Mouse (Mus musculus): ENCODE measurements around the gene Aco2. TPM values are rescaled to one million over a fixed set of nuclear protein-coding genes. Genes with fewer than 3 reads are reported as not detected.

Gene Aco2
- total and polyA plus RNA-seq, 2 experiments from 2014 or later, result 298 to 536 TPM

DNA sequence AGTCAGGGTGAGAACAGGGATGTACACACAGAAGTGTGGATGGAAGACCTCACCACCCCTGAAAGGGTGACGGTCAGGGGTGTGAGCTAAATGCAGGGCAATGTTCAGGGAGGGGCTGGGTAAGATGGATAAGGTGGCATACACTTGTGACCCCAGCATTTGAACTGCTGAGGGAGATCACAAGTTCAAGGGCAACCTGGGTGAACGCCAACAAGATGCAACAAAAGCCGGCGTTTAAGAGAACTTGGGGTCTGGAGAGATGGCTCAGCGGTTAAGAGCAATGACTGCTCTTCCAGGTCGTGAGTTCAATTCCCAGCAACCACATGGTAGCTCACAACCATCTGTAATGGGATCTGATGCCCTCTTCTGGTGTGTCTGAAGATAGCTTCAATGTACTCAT is 82.6 kb downstream of the Aco2 start:
- ATAC-seq (no peak), DNase-seq (ENCODE audit: low spot score) (no peak)
- no peak overlapping the region for H3K4me3 ChIP-seq (ENCODE audit: low read length)
- H3K27ac ChIP-seq, result no peak overlapping the region
- no peak overlapping the region for H3K4me2 ChIP-seq (ENCODE audit: low read depth, low read length)
- TF ChIP-seq CTCF (IDR thresholded peaks at IDR 0.05; ENCODE audit: low read depth), result no peak
- no peaks in the 10 kb centered on the region for H3K9me3 ChIP-seq (ENCODE audit: low read length)
- no peaks in the 10 kb centered on the region for H3K27me3 ChIP-seq (ENCODE audit: insufficient read depth, low read length)
- H3K9ac ChIP-seq (replicated peaks; ENCODE audit: low read length), result no peak overlapping the region
- WGBS, result 90% methylated on average over 6 of the region's 6 CpGs
- H3K36me3 ChIP-seq (ENCODE audit: insufficient read depth, low read length), result peaks cover 36% of the 10 kb centered on the region; the same call in 1 of the 2 replicates
- no peaks in the 10 kb centered on the region for H3K4me1 ChIP-seq (ENCODE audit: insufficient read depth, low read length)

DNA sequence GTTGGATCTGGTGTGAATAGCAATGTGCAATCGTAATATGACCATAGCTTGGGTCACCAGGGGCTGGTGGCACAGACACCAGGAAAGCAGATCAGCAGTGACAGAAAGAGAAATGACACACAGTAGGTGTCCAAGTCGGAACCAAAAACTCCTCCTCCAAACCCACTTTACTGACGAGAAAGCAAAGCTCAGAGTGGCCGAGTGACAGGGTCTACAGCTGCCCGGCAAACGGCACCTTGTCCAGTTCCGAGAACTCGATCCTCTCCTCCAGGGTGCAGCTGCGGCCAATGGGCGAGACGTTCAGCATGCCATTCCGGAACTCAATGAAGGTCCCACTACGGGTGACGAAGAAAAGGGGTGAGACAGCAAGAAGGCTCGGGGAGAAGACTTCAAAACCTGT is 83.3 kb downstream of the Aco2 start:
- no peak for TF ChIP-seq CTCF (IDR thresholded peaks at IDR 0.05; ENCODE audit: low read depth)
- WGBS, result 94% methylated on average over 15 of the region's 15 CpGs
- no peak overlapping the region for H3K4me2 ChIP-seq (ENCODE audit: low read depth, low read length)
- H3K4me1 ChIP-seq (ENCODE audit: insufficient read depth, low read length), result no peaks in the 10 kb centered on the region
- ATAC-seq (no peak), DNase-seq (ENCODE audit: low spot score) (no peak)
- H3K4me3 ChIP-seq (ENCODE audit: low read length), result no peak overlapping the region
- H3K9me3 ChIP-seq (ENCODE audit: low read length), result no peaks in the 10 kb centered on the region
- H3K36me3 ChIP-seq (ENCODE audit: insufficient read depth, low read length), result peaks cover 29% of the 10 kb centered on the region; the same call in 1 of the 2 replicates
- H3K27me3 ChIP-seq (ENCODE audit: insufficient read depth, low read length), result no peaks in the 10 kb centered on the region
- H3K27ac ChIP-seq, result no peak overlapping the region
- H3K9ac ChIP-seq (replicated peaks; ENCODE audit: low read length), result no peak overlapping the region

DNA sequence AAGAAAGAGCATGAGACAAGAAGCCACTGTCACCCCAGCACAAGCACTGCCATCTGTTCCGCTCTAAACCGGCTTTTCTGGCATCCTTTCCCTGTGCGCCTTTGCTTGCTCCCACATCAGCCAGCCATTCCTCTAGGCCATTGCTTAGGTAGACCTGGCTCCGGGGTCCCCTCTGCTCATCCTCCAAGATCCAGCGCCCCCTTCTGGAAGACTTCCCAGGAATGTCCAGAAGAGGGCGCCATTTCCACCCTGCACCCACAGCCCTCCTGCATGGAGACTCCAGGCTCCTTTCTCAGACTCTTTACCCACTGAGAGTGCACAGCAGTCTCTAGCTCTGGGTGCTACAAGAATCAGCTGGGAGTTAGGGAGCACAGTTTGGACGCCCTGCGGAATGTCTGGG is 84.3 kb downstream of the Aco2 start:
- Histone ChIP-seq H3K36me3 (ENCODE audit: insufficient read depth, low read length) (peaks cover 20% of the 10 kb centered on the region; the same call in 1 of the 2 replicates), H3K4me1 (ENCODE audit: insufficient read depth, low read length) (no peaks in the 10 kb centered on the region), H3K4me2 (ENCODE audit: low read depth, low read length) (no peak overlapping the region), H3K9me3 (ENCODE audit: low read length) (no peaks in the 10 kb centered on the region), H3K4me3 (ENCODE audit: low read length) (no peak overlapping the region), H3K9ac (replicated peaks; ENCODE audit: low read length) (no peak overlapping the region), H3K27ac (no peak overlapping the region), H3K27me3 (ENCODE audit: insufficient read depth, low read length) (no peaks in the 10 kb centered on the region)
- DNase-seq (ENCODE audit: low spot score), result peak; percentile 68
- ATAC-seq, result no peak
- TF ChIP-seq CTCF (IDR thresholded peaks at IDR 0.05; ENCODE audit: low read depth), result peak; percentile 92
- WGBS, result 52% methylated on average over 8 of the region's 8 CpGs

DNA sequence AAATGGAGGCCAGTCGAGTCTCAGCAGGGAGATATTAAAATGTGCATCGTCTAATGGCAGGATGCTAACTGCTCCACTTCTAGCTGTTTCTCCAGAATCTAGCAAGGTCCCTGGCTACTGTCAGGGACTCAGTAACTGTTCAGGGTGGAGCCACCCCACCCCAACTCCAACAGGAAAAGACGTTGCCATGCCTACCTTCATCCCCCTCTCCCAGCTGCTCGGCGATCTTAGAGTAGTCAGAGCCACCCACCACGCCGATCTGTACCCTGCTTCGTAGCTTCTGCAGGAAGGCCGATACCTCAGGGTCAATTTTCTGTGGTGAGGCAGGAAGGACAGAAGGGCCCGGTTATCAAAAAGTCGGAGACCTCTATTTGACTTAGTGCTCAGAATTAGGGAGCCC is 85.5 kb downstream of the Aco2 start:
- Histone ChIP-seq H3K36me3 (ENCODE audit: insufficient read depth, low read length) (peaks cover 20% of the 10 kb centered on the region; the same call in 1 of the 2 replicates), H3K27me3 (ENCODE audit: insufficient read depth, low read length) (no peaks in the 10 kb centered on the region), H3K4me3 (ENCODE audit: low read length) (no peak overlapping the region), H3K4me2 (ENCODE audit: low read depth, low read length) (no peak overlapping the region), H3K9ac (replicated peaks; ENCODE audit: low read length) (no peak overlapping the region), H3K4me1 (ENCODE audit: insufficient read depth, low read length) (no peaks in the 10 kb centered on the region), H3K27ac (no peak overlapping the region), H3K9me3 (ENCODE audit: low read length) (no peaks in the 10 kb centered on the region)
- WGBS, result 87% methylated on average over 11 of the region's 11 CpGs
- DNase-seq (ENCODE audit: low spot score) (no peak), ATAC-seq (no peak)
- TF ChIP-seq CTCF (IDR thresholded peaks at IDR 0.05; ENCODE audit: low read depth), result no peak

DNA sequence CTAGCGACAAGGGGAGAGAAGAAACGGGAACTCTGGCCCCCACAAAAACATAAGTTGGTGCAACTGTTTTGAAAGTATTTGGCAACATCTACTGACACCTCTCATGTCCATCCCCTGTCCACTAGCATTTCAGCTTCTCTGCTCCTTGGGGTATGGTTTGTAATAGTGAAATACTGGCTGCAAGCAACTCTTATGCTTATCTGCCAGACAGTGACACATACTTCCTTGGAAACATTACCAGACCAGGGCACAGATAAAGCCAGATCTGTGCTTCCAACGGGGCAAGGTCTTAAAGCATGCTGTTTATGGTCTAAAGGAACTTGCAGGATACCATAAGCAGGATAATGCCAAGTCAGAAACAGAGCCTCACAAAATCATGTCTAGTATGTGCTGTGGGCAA is 86.8 kb downstream of the Aco2 start:
- no peak overlapping the region for H3K9ac ChIP-seq (replicated peaks; ENCODE audit: low read length)
- no peaks in the 10 kb centered on the region for H3K4me1 ChIP-seq (ENCODE audit: insufficient read depth, low read length)
- TF ChIP-seq CTCF (IDR thresholded peaks at IDR 0.05; ENCODE audit: low read depth), result no peak
- ATAC-seq, result no peak
- 90% methylated on average over 3 of the region's 3 CpGs for WGBS
- H3K9me3 ChIP-seq (ENCODE audit: low read length), result no peaks in the 10 kb centered on the region
- no peaks in the 10 kb centered on the region for H3K27me3 ChIP-seq (ENCODE audit: insufficient read depth, low read length)
- no peak overlapping the region for H3K27ac ChIP-seq
- peak overlapping the region; percentile 80; the same call in 1 of the 2 replicates for H3K4me2 ChIP-seq (ENCODE audit: low read depth, low read length)
- DNase-seq (ENCODE audit: low spot score), result no peak
- H3K36me3 ChIP-seq (ENCODE audit: insufficient read depth, low read length), result peaks cover 16% of the 10 kb centered on the region; the same call in 1 of the 2 replicates
- H3K4me3 ChIP-seq (ENCODE audit: low read length), result no peak overlapping the region

DNA sequence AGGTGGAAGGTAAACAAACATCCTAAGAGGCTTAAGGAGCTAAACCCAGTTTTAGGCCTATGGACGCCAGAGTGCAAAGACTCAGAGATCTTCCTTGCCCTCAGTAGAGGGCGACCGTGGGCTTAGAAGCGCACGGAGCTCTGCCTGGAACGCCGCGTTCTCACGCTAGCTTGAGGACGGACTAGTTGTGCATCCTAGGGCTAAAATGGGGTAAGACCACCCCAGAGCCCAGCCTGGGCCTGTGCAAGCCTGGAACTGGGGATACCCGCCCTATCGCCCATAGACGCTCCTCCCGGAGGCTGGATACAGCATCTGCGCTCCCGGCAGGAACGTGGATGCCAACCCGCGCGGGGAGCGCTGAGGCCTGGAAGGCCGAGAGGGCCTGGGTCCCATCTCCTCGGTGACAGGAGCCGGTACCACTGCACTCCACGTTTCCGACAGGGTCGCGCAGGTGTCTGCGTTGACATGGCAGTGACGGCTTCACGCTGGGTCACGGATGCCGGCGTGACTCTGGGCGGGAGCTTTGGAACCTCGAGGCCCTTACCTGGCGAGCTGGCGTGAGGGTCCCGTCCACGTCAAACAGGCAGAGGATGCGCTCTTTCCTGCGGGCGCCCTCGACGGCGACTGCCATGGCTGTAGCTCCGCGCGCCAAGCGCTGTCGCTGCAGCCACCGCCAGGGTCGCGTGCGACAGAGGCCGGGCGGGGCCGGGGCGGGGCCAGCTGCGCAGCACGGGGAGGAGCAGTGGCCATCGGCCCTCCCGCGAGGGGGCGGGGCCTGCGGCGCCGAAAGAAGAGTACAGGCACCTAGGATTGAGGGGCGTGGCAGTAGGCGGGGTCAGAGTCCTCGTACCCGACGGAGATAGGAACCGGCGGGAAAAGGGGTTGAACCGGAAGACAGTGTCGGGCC is 88.3 kb downstream of the Aco2 start, which contains the start of gene Pmm1:
TSS of gene Pmm1 (minus strand) at position 760 of the 907 bp plus-strand sequence.
- Histone ChIP-seq H3K9ac (replicated peaks; ENCODE audit: low read length) (peak within 1 kb of the TSS; percentile 57), H3K27ac (peak within 1 kb of the TSS; percentile 92), H3K9me3 (ENCODE audit: low read length) (no peaks in the 10 kb centered on the region), H3K4me2 (ENCODE audit: low read depth, low read length) (peak within 1 kb of the TSS; percentile 80), H3K27me3 (ENCODE audit: insufficient read depth, low read length) (no peaks in the 10 kb centered on the region), H3K4me3 (ENCODE audit: low read length) (peak within 1 kb of the TSS; percentile 61), H3K4me1 (ENCODE audit: insufficient read depth, low read length) (no peaks in the 10 kb centered on the region), H3K36me3 (ENCODE audit: insufficient read depth, low read length) (peaks cover 3% of the 10 kb centered on the region; the same call in 1 of the 2 replicates)
- ATAC-seq (peak; percentile 97), DNase-seq (ENCODE audit: low spot score) (peak; percentile 99)
- TF ChIP-seq CTCF (IDR thresholded peaks at IDR 0.05; ENCODE audit: low read depth), result peak; percentile 81
- WGBS, result under 1% methylated on average over 74 of the region's 77 CpGs

DNA sequence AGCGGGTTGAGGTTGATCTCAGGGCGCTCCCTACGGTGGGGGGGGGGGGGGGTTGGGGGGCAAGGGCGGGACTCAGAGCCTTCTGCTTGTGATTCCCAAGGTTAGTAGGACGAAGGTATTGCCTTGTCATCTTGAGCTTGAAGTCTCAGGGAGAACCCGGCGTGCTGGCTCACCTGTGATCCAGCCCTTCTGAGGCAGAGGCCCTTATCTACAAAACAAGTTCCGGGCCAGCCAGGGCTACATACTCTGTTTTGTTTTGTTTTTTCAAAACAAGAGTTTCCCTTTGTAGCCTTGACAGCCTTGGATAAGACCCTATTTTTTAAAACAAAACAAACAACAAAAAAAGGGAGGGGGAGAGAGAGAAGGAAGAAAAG is 89.0 kb downstream of the Aco2 start:
- Histone ChIP-seq H3K9ac (replicated peaks; ENCODE audit: low read length) (peak overlapping the region; percentile 57; the same call in 1 of the 2 replicates), H3K4me3 (ENCODE audit: low read length) (peak overlapping the region; percentile 61), H3K4me2 (ENCODE audit: low read depth, low read length) (peak overlapping the region; percentile 80), H3K9me3 (ENCODE audit: low read length) (no peaks in the 10 kb centered on the region), H3K27ac (peak overlapping the region; percentile 92), H3K36me3 (ENCODE audit: insufficient read depth, low read length) (no peaks in the 10 kb centered on the region), H3K4me1 (ENCODE audit: insufficient read depth, low read length) (no peaks in the 10 kb centered on the region), H3K27me3 (ENCODE audit: insufficient read depth, low read length) (no peaks in the 10 kb centered on the region)
- WGBS, result under 1% methylated on average over 7 of the region's 8 CpGs
- no peak for TF ChIP-seq CTCF (IDR thresholded peaks at IDR 0.05; ENCODE audit: low read depth)
- ATAC-seq, result no peak
- no peak for DNase-seq (ENCODE audit: low spot score)

Data from hindbrain, postnatal 0 days (tissue).